Mouse (Mus musculus): ENCODE data around the gene Rac1. TPM values are rescaled to one million over a fixed set of nuclear protein-coding genes. Genes with fewer than 3 reads are reported as not detected.

Rac1 gene
- polyA plus RNA-seq, 1 experiment from 2014 or later: 383 TPM

DNA sequence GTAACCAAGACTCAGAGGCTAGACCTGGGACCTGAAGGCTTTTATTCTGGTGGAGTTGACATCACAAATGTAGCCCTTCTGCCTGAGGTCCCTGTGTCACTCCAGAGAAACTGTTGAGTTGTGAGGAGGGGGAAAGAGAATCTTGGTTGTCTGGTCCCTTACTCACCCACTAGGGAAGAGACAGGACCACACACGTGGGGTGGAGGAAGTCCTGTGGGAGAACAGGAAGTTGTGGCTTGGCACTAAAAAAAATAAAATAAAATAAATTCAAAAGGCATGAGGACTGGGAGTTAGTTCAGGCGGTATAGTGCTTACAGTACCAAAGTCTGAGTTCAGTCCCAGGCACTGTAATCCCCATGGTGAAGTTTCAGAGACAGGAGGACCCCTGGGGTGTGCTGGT, 9.2 kb upstream of the Rac1 start:
- Histone ChIP-seq H3K36me3 (ENCODE audit: control insufficient read depth, insufficient read depth, low read length) (no peaks in the 10 kb centered on the region), H3K9me3 (replicated peaks; ENCODE audit: control insufficient read depth, low read length) (no peaks in the 10 kb centered on the region), H3K4me3 (ENCODE audit: low read depth, low read length) (no peak overlapping the region), H3K27ac (ENCODE audit: low read depth, low read length) (no peak overlapping the region), H3K4me1 (ENCODE audit: control insufficient read depth, insufficient read depth, low read length) (no peaks in the 10 kb centered on the region), H3K9ac (ENCODE audit: low read length) (no peak overlapping the region), H3K27me3 (replicated peaks; ENCODE audit: control insufficient read depth, insufficient read depth, low read length) (no peaks in the 10 kb centered on the region), H3K4me2 (ENCODE audit: low read length) (no peak overlapping the region)
- DNase-seq (ENCODE audit: low spot score) (no peak), ATAC-seq (no peak)
- 35% methylated on average over 2 of the region's 2 CpGs for WGBS

DNA sequence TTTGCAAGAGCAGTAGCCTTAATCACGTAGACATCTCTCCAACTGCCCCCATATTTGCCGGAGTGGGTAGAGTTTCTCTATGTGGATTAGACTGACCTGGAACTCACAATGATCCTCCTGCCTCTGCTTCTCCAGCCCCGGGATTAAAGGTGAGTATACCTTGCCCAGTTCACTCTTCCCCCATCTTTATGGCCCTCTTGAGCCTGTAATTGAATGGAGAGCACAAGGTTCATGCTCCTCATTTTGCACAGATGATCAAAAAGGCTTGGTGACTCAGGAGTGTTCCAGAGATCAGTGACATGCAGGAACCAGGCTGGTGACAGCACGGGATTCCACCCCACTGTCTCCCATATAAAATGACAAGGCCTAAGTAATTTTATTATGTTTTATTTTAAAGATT, 7.1 kb upstream of the Rac1 start:
- WGBS: 90% methylated on average over 4 of the region's 4 CpGs
- H3K27ac ChIP-seq (ENCODE audit: low read depth, low read length): no peak overlapping the region
- no peaks in the 10 kb centered on the region for H3K36me3 ChIP-seq (ENCODE audit: control insufficient read depth, insufficient read depth, low read length)
- H3K27me3 ChIP-seq (replicated peaks; ENCODE audit: control insufficient read depth, insufficient read depth, low read length): no peaks in the 10 kb centered on the region
- no peak overlapping the region for H3K9ac ChIP-seq (ENCODE audit: low read length)
- no peaks in the 10 kb centered on the region for H3K9me3 ChIP-seq (replicated peaks; ENCODE audit: control insufficient read depth, low read length)
- H3K4me3 ChIP-seq (ENCODE audit: low read depth, low read length): no peak overlapping the region
- H3K4me1 ChIP-seq (ENCODE audit: control insufficient read depth, insufficient read depth, low read length): no peaks in the 10 kb centered on the region
- ATAC-seq: no peak
- H3K4me2 ChIP-seq (ENCODE audit: low read length): no peak overlapping the region
- DNase-seq (ENCODE audit: low spot score): no peak

DNA sequence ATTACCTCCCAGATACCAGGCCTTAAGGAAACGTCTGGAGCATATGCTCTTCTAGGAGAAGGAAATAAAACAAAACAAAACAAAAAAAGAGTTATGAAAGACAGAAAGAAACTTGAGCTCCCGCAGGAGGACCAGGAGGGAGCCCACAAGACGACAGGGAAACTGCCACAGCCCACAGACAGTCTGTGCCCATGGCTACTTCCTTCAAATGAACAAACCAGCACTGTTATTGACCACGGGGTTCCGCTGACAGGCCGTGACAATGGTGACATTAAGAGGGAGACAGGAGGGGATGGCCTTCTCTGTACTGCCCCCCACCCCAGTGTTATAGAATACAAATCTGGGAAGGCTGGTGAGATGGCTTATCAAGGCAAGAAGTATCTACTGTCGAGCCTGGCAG, 2.9 kb upstream of the Rac1 start:
- DNase-seq (ENCODE audit: low spot score) (no peak), ATAC-seq (no peak)
- Histone ChIP-seq H3K9ac (ENCODE audit: low read length) (no peak overlapping the region), H3K27ac (ENCODE audit: low read depth, low read length) (no peak overlapping the region), H3K4me1 (ENCODE audit: control insufficient read depth, insufficient read depth, low read length) (peaks cover 18% of the 10 kb centered on the region), H3K4me3 (ENCODE audit: low read depth, low read length) (no peak overlapping the region), H3K4me2 (ENCODE audit: low read length) (no peak overlapping the region), H3K9me3 (replicated peaks; ENCODE audit: control insufficient read depth, low read length) (no peaks in the 10 kb centered on the region), H3K36me3 (ENCODE audit: control insufficient read depth, insufficient read depth, low read length) (no peaks in the 10 kb centered on the region), H3K27me3 (replicated peaks; ENCODE audit: control insufficient read depth, insufficient read depth, low read length) (no peaks in the 10 kb centered on the region)
- 58% methylated on average over 7 of the region's 7 CpGs for WGBS

DNA sequence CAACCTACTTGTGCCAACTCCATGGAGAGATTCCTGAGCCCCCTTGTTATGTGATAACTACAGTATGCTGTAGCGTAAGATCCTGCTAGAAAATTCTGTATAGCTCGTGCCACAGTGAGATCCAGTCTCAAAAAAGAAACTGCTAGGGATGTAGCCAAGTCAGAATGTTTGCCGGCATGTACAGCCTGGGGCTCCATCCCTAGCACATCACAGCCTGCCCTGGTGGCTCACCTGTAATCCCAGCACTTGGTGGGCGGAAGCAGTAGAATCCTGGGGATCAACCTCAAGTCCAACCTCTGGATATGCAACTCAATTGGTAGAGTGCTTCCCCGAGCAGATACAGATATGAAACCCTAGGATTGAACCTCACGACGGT, 460 bp upstream of the Rac1 start:
- no peak for DNase-seq (ENCODE audit: low spot score)
- Histone ChIP-seq H3K36me3 (ENCODE audit: control insufficient read depth, insufficient read depth, low read length) (no peaks in the 10 kb centered on the region), H3K27ac (ENCODE audit: low read depth, low read length) (peak overlapping the region; percentile 93), H3K4me3 (ENCODE audit: low read depth, low read length) (peak overlapping the region; percentile 97), H3K4me1 (ENCODE audit: control insufficient read depth, insufficient read depth, low read length) (peaks cover 24% of the 10 kb centered on the region), H3K27me3 (replicated peaks; ENCODE audit: control insufficient read depth, insufficient read depth, low read length) (no peaks in the 10 kb centered on the region), H3K9ac (ENCODE audit: low read length) (peak overlapping the region; percentile 98), H3K9me3 (replicated peaks; ENCODE audit: control insufficient read depth, low read length) (no peaks in the 10 kb centered on the region), H3K4me2 (ENCODE audit: low read length) (peak overlapping the region; percentile 71)
- WGBS: 15% methylated on average over 7 of the region's 7 CpGs
- ATAC-seq: no peak

DNA sequence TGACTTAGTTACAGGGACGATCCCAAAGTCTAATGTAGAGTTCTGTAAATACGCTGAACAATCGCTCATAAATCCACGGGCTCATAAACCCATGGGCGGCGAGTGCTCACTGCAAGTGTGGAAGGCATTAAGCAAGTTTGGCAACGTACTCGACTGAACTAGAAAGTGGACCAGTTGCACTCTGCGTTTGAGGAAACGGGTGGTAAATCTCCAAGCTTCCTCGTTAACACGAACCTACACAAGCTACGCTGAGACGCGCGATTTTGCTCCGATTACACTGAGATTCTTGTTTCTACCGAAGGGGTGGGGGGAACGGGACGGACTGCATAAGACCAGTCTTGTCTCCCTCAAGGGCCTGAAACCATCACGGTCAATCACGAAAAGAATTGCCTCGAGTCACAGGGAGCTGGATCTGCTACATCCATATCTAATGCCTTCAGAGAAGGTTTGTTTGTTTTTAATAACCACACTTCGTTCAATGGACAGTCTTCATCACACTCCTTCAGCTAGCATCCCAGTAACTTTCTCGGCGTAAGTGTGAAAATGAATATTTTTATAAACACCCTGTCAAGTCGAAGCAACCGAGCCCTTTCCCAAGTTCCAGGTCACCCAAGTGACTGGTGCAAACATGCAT, 1.0 kb downstream of the Rac1 start:
- peak overlapping the region; percentile 93; the same call in 1 of the 2 replicates for H3K27ac ChIP-seq (ENCODE audit: low read depth, low read length)
- H3K4me1 ChIP-seq (ENCODE audit: control insufficient read depth, insufficient read depth, low read length): peaks cover 24% of the 10 kb centered on the region
- ATAC-seq: no peak

DNA sequence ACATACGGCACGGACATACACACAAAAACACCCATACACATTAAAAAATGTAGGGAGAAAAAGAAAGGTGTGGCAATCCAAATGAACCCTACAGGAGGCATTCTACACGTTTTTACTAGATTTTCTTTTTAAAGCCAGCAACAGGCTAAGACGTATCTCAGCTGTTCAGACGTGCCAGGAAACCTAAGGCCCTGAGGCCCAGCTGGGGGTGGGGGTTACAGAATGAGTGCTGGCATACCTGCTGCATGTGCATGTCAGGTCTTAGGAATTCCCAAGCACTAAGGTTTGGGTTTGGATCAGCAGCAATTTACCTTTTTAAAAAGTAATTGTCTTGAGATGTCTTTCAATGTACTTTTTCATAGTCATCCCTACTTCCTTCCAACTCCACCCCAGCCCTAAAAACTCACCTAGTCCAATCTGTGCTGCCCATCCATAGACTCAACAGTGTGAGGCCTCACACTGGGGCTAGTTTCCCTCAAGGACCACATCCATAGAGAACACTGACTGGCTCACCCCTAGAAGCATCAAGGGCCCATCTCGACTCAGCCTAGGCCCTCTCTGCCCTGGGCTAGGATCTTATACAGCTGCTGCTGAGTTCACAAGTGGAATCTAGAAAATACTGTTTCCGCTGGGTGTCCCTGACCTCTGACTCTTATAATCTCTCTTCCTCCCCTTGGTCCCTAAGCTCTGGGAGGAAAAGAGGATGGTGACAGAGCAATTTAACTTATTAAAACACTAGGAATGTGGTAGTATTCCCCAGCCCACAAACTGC, 2.2 kb downstream of the Rac1 start:
- 0 out of 2 replicates have a peak overlapping the region, but pooled peaks have one; percentile 2 for H3K4me3 ChIP-seq (ENCODE audit: low read depth, low read length)
- no peaks in the 10 kb centered on the region for H3K36me3 ChIP-seq (ENCODE audit: control insufficient read depth, insufficient read depth, low read length)
- H3K27ac ChIP-seq (ENCODE audit: low read depth, low read length): no peak overlapping the region
- 70% methylated on average over 7 of the region's 7 CpGs for WGBS
- peaks cover 24% of the 10 kb centered on the region for H3K4me1 ChIP-seq (ENCODE audit: control insufficient read depth, insufficient read depth, low read length)
- no peaks in the 10 kb centered on the region for H3K27me3 ChIP-seq (replicated peaks; ENCODE audit: control insufficient read depth, insufficient read depth, low read length)
- DNase-seq (ENCODE audit: low spot score) (no peak), ATAC-seq (no peak)
- H3K9me3 ChIP-seq (replicated peaks; ENCODE audit: control insufficient read depth, low read length): no peaks in the 10 kb centered on the region
- H3K4me2 ChIP-seq (ENCODE audit: low read length): peak overlapping the region; percentile 71
- H3K9ac ChIP-seq (ENCODE audit: low read length): peak overlapping the region; percentile 98

More for the DNA sequence above, 1.0 kb downstream of the Rac1 start:
- Histone ChIP-seq H3K4me3 (ENCODE audit: low read depth, low read length) (peak overlapping the region; percentile 97), H3K4me2 (ENCODE audit: low read length) (peak overlapping the region; percentile 71), H3K9ac (ENCODE audit: low read length) (peak overlapping the region; percentile 98), H3K27me3 (replicated peaks; ENCODE audit: control insufficient read depth, insufficient read depth, low read length) (no peaks in the 10 kb centered on the region), H3K9me3 (replicated peaks; ENCODE audit: control insufficient read depth, low read length) (no peaks in the 10 kb centered on the region), H3K36me3 (ENCODE audit: control insufficient read depth, insufficient read depth, low read length) (no peaks in the 10 kb centered on the region)
- 9% methylated on average over 28 of the region's 28 CpGs for WGBS
- peak; percentile 13 for DNase-seq (ENCODE audit: low spot score)

DNA sequence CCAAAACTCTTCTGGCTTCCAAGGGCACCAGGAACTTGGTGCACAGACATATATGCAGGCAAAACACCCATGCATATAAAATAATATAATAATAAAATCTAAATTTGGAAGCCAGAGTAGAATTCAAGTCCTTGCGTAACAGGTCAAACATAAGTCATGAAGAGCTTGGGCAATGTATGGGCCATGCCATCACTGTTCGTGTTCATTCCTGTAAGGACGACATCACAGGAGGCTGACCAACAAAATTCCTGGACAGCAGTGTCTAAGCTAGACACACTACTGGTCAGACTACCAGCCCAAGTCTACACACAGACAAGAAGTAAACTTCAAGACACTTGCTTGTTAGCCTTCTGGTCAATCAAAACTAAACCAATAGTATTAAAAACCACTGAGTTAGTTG, 5.0 kb downstream of the Rac1 start:
- no peak overlapping the region for H3K4me3 ChIP-seq (ENCODE audit: low read depth, low read length)
- H3K9me3 ChIP-seq (replicated peaks; ENCODE audit: control insufficient read depth, low read length): no peaks in the 10 kb centered on the region
- no peak overlapping the region for H3K4me2 ChIP-seq (ENCODE audit: low read length)
- peaks cover 20% of the 10 kb centered on the region for H3K4me1 ChIP-seq (ENCODE audit: control insufficient read depth, insufficient read depth, low read length)
- H3K27ac ChIP-seq (ENCODE audit: low read depth, low read length): no peak overlapping the region
- WGBS: 95% methylated on average over 3 of the region's 3 CpGs
- no peaks in the 10 kb centered on the region for H3K36me3 ChIP-seq (ENCODE audit: control insufficient read depth, insufficient read depth, low read length)
- no peak overlapping the region for H3K9ac ChIP-seq (ENCODE audit: low read length)
- no peaks in the 10 kb centered on the region for H3K27me3 ChIP-seq (replicated peaks; ENCODE audit: control insufficient read depth, insufficient read depth, low read length)
- ATAC-seq: no peak
- no peak for DNase-seq (ENCODE audit: low spot score)

DNA sequence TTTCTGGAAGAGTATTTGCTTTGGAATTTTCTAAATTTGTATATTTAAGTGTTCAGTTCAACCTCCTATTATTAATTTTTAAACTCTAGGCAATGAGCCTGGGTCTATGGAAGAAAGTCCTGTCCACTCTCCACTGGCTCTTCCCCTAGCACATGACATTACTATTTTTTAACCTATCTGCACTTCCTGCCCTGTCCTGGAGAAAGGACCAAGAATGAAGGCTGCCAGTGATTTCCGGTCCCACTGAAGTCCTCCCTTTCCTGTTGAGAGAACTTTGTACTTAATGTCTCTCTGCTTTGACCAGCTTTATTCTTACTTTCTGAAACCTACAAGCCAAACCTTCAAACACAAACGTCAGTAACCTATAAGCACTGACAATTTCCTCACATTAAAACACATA, 7.4 kb downstream of the Rac1 start:
- WGBS: 92% methylated on average over 2 of the region's 2 CpGs
- Histone ChIP-seq H3K9ac (ENCODE audit: low read length) (no peak overlapping the region), H3K27ac (ENCODE audit: low read depth, low read length) (no peak overlapping the region), H3K27me3 (replicated peaks; ENCODE audit: control insufficient read depth, insufficient read depth, low read length) (no peaks in the 10 kb centered on the region), H3K36me3 (ENCODE audit: control insufficient read depth, insufficient read depth, low read length) (peaks cover 11% of the 10 kb centered on the region), H3K4me3 (ENCODE audit: low read depth, low read length) (no peak overlapping the region), H3K4me2 (ENCODE audit: low read length) (no peak overlapping the region), H3K4me1 (ENCODE audit: control insufficient read depth, insufficient read depth, low read length) (peaks cover 4% of the 10 kb centered on the region), H3K9me3 (replicated peaks; ENCODE audit: control insufficient read depth, low read length) (no peaks in the 10 kb centered on the region)
- no peak for DNase-seq (ENCODE audit: low spot score)
- no peak for ATAC-seq

DNA sequence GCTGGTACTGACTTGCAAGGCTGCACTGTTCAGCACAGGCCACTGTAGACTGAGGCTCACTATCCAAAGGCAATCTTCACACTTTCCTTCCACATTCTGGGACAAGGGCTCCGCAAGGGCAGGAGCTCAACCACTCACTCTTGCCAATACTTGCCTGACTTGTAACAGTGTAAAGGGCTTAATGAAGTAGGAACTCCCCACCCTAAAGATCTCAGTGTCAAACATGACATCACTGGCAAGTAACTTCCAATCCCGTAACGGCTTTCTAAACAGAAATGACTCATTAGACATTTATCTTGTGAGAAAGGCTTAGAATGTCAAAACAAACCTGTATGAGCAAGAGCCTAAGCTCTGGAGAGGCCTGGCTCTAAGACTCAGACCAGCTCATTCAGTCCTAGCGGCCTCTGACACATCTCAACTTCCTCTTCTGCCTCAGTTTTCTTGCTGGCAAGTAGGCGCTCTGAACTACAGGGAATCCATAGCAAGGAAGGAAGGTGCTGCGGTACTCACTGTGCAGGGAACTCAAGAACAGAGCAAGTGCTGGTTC, 9.7 kb downstream of the Rac1 start:
- Histone ChIP-seq H3K4me1 (ENCODE audit: control insufficient read depth, insufficient read depth, low read length) (no peaks in the 10 kb centered on the region), H3K36me3 (ENCODE audit: control insufficient read depth, insufficient read depth, low read length) (peaks cover 34% of the 10 kb centered on the region), H3K9me3 (replicated peaks; ENCODE audit: control insufficient read depth, low read length) (no peaks in the 10 kb centered on the region), H3K9ac (ENCODE audit: low read length) (no peak overlapping the region), H3K27ac (ENCODE audit: low read depth, low read length) (no peak overlapping the region), H3K4me3 (ENCODE audit: low read depth, low read length) (no peak overlapping the region), H3K4me2 (ENCODE audit: low read length) (no peak overlapping the region), H3K27me3 (replicated peaks; ENCODE audit: control insufficient read depth, insufficient read depth, low read length) (no peaks in the 10 kb centered on the region)
- ATAC-seq (no peak), DNase-seq (ENCODE audit: low spot score) (no peak)
- 77% methylated on average over 6 of the region's 6 CpGs for WGBS
